Mouse (Mus musculus) intestine, embryonic 15.5 days (tissue): ENCODE results near the gene Hscb. TPM values are rescaled to one million over a fixed set of nuclear protein-coding genes. Genes with fewer than 3 reads are reported as not detected.
"Not testable (repeated sequence)": the region's sequence is repeated elsewhere in the genome, so short reads cannot be mapped to it uniquely, and the experiment has no call there.

Experiments
- ATAC-seq: fragments of 200-750 bp; cut with Nextera tagmentation; 2 replicates; pipeline ENCODE4 v1.8.0; 2017; ENCODE audit warnings: moderate TSS enrichment, moderate library complexity
- H3K27ac ChIP-seq: fragments of 300-500 bp; sonication (generic); 2 replicates; pipeline ENCODE4 v1.5.1; 2015; ENCODE audit warnings: mild to moderate bottlenecking, inconsistent platforms
- H3K27me3 ChIP-seq: fragments of 300-500 bp; sonication (generic); replicated peaks from 2 replicates; pipeline ENCODE4 v1.6.1; 2015; ENCODE audit warnings: inconsistent platforms
- H3K36me3 ChIP-seq: fragments of 300-500 bp; sonication (generic); 2 replicates; pipeline ENCODE4 v1.6.1; 2015; ENCODE audit warnings: inconsistent platforms
- H3K4me1 ChIP-seq: fragments of 300-500 bp; sonication (generic); replicated peaks from 2 replicates; pipeline ENCODE4 v1.6.1; 2015; ENCODE audit warnings: inconsistent platforms
- H3K4me2 ChIP-seq: fragments of 300-500 bp; sonication (generic); replicated peaks from 2 replicates; pipeline ENCODE4 v1.6.1; 2015; ENCODE audit warnings: mild to moderate bottlenecking, inconsistent platforms
- H3K4me3 ChIP-seq: fragments of 300-500 bp; sonication (generic); replicated peaks from 2 replicates; pipeline ENCODE4 v1.5.1; 2015; ENCODE audit warnings: inconsistent platforms
- H3K9ac ChIP-seq: fragments of 300-500 bp; sonication (generic); 2 replicates; pipeline ENCODE4 v1.6.1; 2015; ENCODE audit warnings: inconsistent platforms
- H3K9me3 ChIP-seq: fragments of 300-500 bp; sonication (generic); 2 replicates; pipeline ENCODE4 v1.6.1; 2016; ENCODE audit warnings: inconsistent platforms
- WGBS: fragments of 180-500 bp; shearing (Covaris S2); methylation state at CpG from one replicate; pipeline ENCODE4 v1.1.7; 2015; 5-methylcytosine and 5-hydroxymethylcytosine counted together
- polyA plus RNA-seq: library from polyadenylated mRNA; unstranded; fragments of >200 nt; fragmentation: Nextera tagmentation; extraction: Ambion mirVana; gene quantifications from 2 replicates; pipeline ENCODE4 v1.2.1, GENCODE M21; 2015

Gene Hscb
- polyA plus RNA-seq: 36.7 and 36.9 TPM in 2 replicates

DNA sequence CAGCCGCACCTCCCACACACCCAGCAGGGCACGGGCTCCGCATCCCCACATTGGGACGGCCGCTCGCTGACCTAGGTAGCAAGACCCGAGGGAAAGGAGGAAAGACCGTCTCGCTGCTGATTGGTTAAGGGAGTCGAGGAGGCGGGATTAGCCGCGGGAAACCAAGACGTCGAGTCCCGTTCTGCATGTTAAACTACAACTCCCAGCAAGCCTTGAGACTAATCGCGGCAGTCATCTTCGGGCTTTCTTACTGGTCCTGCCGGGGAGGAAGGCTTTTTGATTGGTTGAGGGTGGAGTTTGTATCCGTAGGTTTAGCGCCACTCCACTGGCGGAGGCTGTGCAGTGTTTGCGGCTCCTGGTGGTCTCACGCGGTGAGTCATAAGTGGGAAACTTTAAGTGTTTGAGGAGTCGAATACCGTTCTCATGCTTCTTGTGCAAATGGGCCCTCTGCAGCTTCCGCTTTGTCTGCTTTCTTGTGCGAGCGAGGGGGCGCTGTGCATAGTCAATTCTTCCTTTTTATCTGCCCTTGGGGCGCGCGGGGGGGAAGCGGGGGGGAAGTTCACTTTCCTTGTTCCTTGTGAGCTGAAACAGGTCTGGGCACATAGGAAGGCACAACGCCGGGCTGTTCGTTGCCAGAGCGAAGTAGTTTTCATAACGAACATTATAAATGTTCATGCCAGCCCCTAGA is at the start of gene Hscb, which contains the start of gene Chek2:
Hscb (minus strand) TSS at position 100 of the 688 bp plus-strand sequence.
Chek2 (plus strand) TSS at position 302 of the 688 bp plus-strand sequence.
- no peaks in the 10 kb centered on the region for H3K27me3 ChIP-seq

DNA sequence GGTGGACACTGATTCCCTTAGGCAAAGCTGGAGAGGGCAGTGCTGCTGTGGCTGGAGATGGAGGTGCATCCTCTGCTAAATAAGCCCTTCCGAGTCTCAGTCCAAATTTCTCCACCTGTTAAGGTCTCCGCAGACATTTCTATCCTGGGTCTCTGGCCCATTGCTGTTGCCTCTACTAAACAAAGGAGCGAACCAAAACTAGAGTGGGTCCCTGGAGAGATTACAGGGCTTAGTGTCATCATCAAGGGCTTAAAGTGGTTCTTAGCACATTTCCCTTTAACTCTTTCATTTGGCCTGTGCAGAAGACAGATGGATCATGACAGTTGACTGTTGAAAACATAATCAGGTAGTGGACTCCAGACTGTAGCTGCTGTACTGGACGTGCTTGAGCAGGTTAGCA is 49.0 kb upstream of the Hscb start:
- no peaks in the 10 kb centered on the region for H3K4me1 ChIP-seq
- 88% methylated on average over 4 of the region's 4 CpGs for WGBS
- H3K27me3 ChIP-seq: no peaks in the 10 kb centered on the region
- no peaks in the 10 kb centered on the region for H3K36me3 ChIP-seq
- no peak overlapping the region for H3K4me2 ChIP-seq
- ATAC-seq: no peak
- no peak overlapping the region for H3K9ac ChIP-seq
- no peak overlapping the region for H3K27ac ChIP-seq
- H3K9me3 ChIP-seq: no peaks in the 10 kb centered on the region
- H3K4me3 ChIP-seq: no peak overlapping the region

More for the DNA sequence above, at the start of gene Hscb, which contains the start of gene Chek2:
- H3K4me3 ChIP-seq: peak within 1 kb of the TSS; percentile 66
- H3K36me3 ChIP-seq: peaks cover 9% of the 10 kb centered on the region
- peaks cover 10% of the 10 kb centered on the region for H3K4me1 ChIP-seq
- H3K9ac ChIP-seq: peak within 1 kb of the TSS; percentile 70
- under 1% methylated on average over 41 of the region's 41 CpGs for WGBS
- peak within 1 kb of the TSS; percentile 87 for H3K4me2 ChIP-seq
- H3K27ac ChIP-seq: peak within 1 kb of the TSS; percentile 84
- H3K9me3 ChIP-seq: no peaks in the 10 kb centered on the region
- ATAC-seq: peak; percentile 97

DNA sequence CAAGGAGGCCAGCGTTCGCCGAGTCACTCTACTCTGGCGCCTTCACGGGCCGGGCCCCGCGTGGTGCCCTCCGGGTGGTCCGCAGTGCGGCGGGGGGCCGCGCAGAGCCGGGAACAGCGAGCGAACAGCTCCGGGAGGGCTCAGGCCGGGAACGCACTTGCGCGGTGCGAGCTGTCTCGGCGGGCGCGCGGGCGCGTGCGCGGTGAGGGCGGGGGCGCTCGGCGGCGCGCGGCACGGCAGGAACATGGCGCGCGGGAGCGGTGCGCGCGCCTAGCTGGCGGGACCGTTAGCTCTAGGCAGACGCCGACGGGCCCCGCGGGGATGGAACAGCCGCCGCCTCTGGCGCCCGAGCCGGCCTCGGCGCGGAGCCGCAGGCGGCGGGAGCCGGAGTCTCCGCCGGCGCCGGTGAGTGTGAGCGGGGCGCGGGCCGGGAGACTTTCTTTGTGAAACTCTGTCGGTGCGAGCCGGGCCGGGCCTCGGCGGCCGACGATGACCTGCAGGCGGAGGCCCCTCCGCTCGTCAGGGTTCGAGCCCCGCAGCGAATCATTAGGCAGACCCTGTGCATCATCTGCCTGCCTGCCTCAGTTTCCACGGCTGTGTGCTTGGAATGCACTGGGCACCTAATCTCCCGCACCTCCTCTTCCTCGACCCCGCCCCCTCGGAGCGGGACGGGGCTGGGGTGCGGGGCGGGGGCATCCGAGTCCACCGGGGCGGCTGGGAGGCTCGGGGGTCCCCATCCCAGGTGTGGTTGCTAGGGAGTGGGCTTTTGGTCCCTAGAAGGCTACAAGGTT is 40.2 kb upstream of the Hscb start, which contains the start of gene Ttc28:
Ttc28 (plus strand) TSS at position 220 of the 791 bp plus-strand sequence.
- Histone ChIP-seq H3K9ac (peak within 1 kb of the TSS; percentile 72), H3K36me3 (no peaks in the 10 kb centered on the region)
- 1% methylated on average over 94 of the region's 101 CpGs for WGBS

DNA sequence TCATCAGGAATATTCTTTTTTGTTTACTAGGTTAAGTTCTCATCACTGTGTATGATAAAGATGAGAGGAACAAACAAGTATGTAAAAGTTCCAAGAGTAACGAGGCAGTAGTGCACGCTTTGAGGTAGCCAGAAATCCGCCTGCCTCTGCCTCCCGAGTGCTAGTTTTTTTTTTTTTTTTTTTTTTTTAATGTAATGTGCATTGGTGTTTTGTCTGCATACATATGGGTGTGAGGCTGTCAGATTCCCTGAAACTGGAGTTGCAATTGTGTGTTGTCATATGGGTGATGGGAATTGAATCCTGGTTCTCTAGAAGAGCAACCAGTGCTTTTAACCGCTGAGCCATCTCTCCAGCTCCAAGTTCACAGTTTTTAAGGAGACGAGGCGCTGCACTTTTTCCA is 39.5 kb upstream of the Hscb start:
- Histone ChIP-seq H3K9ac (peak overlapping the region; percentile 72), H3K4me1 (peaks cover 10% of the 10 kb centered on the region; the same call in 1 of the 2 replicates), H3K27ac (0 out of 2 replicates have a peak overlapping the region, but pooled peaks have one; percentile 66), H3K4me3 (peak overlapping the region; percentile 79), H3K27me3 (no peaks in the 10 kb centered on the region), H3K4me2 (peak overlapping the region; percentile 89), H3K36me3 (no peaks in the 10 kb centered on the region), H3K9me3 (no peaks in the 10 kb centered on the region)
- ATAC-seq: peak; percentile 4; the same call in 1 of the 2 replicates
- 67% methylated on average over 7 of the region's 7 CpGs for WGBS

More for the DNA sequence above, 40.2 kb upstream of the Hscb start, which contains the start of gene Ttc28:
- Histone ChIP-seq H3K27me3 (no peaks in the 10 kb centered on the region), H3K4me3 (peak within 1 kb of the TSS; percentile 79), H3K4me2 (peak within 1 kb of the TSS; percentile 89), H3K9me3 (no peaks in the 10 kb centered on the region), H3K27ac (peak within 1 kb of the TSS; percentile 68), H3K4me1 (peaks cover 10% of the 10 kb centered on the region; the same call in 1 of the 2 replicates)
- peak; percentile 94 for ATAC-seq

DNA sequence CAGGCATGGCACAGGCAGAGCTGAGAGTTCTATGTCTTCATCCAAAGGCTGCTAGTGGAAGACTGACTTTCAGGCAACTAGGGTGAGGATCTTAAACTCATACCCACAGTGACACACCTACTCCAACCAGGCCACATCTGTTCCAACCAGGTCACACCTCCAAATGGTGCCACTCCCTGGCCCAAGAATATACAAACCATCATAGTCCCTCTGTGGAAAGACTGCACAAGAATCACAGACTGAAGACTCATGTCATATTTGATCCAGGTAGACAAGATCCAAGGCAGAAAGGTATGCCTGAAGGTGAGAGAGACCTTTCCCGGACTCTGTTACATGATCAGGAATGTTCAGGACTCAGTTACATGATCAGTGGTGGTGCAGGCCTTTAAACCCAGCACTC is 38.9 kb upstream of the Hscb start:
- H3K9me3 ChIP-seq, H3K4me3 ChIP-seq, H3K27ac ChIP-seq, H3K36me3 ChIP-seq, ATAC-seq, H3K27me3 ChIP-seq, H3K4me1 ChIP-seq, H3K9ac ChIP-seq, H3K4me2 ChIP-seq: not testable (repeated sequence)
- WGBS: 96% methylated on average over 1 of the region's 1 CpGs

DNA sequence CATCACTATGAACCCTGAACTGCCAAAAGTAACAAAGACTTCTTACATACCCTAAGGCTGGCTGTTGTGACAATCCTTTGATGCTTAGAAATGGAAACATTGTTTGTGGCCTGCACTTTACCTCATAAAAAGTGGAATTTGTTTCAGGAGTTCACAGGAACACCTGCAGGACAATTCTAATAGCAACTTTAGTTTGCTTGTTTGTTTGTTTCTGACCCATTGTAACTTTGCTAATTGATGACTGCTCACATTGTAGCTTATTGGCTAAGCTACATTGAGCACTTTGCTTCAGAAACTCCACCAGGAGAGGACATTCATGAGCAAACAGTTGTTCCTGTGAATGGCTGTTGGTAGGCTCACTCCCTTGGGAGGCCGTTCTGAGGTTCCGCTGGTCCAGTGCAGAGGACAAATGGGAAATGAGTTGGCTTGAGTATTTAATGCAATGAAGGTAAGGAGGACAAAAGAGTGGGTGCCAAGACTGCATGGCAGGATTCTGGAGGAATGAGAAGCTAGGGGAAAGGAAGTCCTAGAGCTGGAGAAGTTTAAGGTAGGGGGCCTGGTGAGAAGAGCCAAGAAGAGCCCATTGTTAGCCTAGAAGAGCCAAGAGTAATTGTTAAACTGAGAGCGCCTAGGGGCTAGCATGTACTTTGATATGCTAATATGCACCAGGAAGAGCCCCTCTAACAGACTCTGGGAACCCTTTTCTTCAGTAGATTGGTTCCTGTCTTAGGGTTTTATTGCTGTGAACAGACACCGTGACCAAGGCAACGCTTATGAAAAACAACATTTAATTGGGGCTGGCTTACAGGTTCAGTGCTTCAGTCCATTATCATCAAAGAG is 38.3 kb upstream of the Hscb start:
- H3K4me2 ChIP-seq: no peak overlapping the region
- no peaks in the 10 kb centered on the region for H3K36me3 ChIP-seq
- no peak for ATAC-seq
- no peak overlapping the region for H3K27ac ChIP-seq
- H3K9me3 ChIP-seq: no peaks in the 10 kb centered on the region
- no peak overlapping the region for H3K4me3 ChIP-seq
- no peak overlapping the region for H3K9ac ChIP-seq
- H3K27me3 ChIP-seq: no peaks in the 10 kb centered on the region
- 89% methylated on average over 5 of the region's 5 CpGs for WGBS
- H3K4me1 ChIP-seq: peaks cover 10% of the 10 kb centered on the region; the same call in 1 of the 2 replicates

- WGBS: 89% methylated on average over 1 of the region's 1 CpGs
- peak; percentile 9; the same call in 1 of the 2 replicates for ATAC-seq
- Histone ChIP-seq H3K4me3 (no peak overlapping the region), H3K27ac (no peak overlapping the region), H3K27me3 (no peaks in the 10 kb centered on the region), H3K4me2 (no peak overlapping the region), H3K4me1 (peaks cover 7% of the 10 kb centered on the region; the same call in 1 of the 2 replicates), H3K9me3 (no peaks in the 10 kb centered on the region), H3K36me3 (no peaks in the 10 kb centered on the region; the same call in 1 of the 2 replicates), H3K9ac (no peak overlapping the region)
Observed at GRCm38 (mm10) chr5:110875286-110875685, 35.7 kb upstream of the Hscb start.

DNA sequence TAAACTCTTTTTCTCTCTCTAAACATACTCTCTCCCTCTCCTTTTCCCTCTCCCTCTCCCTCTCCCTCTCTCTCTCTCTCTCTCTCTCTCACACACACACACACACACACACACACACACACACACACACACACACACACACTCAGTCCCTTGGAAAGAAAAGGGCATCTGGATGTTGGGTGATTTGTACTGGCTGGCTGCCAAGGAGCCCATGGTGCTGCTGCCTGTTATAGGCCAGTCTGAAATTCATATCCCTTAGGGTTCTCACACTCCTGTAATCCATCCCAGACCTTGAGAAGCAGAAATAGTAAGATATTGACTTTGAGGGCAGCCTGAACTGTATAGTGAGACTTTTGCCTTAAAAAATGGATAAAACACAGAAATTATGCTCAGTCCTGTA is 35.1 kb upstream of the Hscb start:
- no peak overlapping the region for H3K9ac ChIP-seq
- peaks cover 2% of the 10 kb centered on the region; the same call in 1 of the 2 replicates for H3K4me1 ChIP-seq
- no peaks in the 10 kb centered on the region for H3K9me3 ChIP-seq
- H3K4me2 ChIP-seq: no peak overlapping the region
- H3K36me3 ChIP-seq: no peaks in the 10 kb centered on the region; the same call in 1 of the 2 replicates
- no peak for ATAC-seq
- H3K27me3 ChIP-seq: no peaks in the 10 kb centered on the region
- no peak overlapping the region for H3K27ac ChIP-seq
- no peak overlapping the region for H3K4me3 ChIP-seq

DNA sequence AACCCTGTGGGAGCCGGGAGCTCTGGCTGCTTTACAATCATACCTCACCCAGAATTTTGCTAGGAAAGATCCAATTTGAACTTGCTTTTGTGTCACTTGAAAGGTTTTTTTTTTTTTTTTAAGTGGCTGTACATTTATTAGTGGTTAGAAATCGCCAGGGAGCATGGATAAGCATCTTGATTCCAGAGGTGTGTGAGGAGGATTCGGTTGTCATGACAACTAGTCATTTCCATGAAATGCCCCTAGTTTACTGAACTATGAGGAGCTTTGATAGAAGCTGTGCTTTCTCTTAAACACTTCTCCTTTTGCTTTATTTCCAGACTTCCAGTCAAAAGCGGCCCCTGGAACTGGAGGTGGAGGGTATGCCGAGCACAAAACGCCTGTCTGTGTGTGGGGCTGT is 33.6 kb upstream of the Hscb start:
- 89% methylated on average over 6 of the region's 6 CpGs for WGBS

DNA sequence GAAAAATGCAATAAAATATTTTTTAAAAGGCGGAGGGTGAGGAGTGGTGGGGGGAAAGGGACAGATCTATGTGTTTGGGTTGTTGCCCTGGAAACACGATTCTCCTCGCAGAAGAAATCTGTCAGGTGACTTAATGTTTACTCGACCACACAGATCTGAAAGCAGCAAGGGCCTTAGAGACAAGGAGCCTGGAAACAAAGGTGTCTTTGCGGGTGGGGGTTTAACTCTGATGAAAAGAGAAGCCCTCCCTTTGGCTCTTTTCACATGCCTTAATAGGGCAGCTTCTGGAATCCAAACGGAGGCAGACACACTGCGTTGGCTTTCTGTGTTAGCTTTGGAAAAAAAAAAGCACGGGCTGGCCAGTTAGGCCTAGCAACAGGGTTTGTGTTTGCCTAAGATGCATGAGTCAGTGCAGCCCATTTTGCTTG is 29.7 kb upstream of the Hscb start:
- Histone ChIP-seq H3K4me3 (no peak overlapping the region), H3K36me3 (no peaks in the 10 kb centered on the region; the same call in 1 of the 2 replicates), H3K27me3 (no peaks in the 10 kb centered on the region), H3K9ac (no peak overlapping the region), H3K27ac (no peak overlapping the region), H3K4me2 (no peak overlapping the region; the same call in 1 of the 2 replicates), H3K4me1 (peaks cover 7% of the 10 kb centered on the region), H3K9me3 (no peaks in the 10 kb centered on the region)
- 17% methylated on average over 8 of the region's 8 CpGs for WGBS
- ATAC-seq: peak; percentile 71

More for the DNA sequence above, 33.6 kb upstream of the Hscb start:
- no peak overlapping the region for H3K9ac ChIP-seq
- H3K9me3 ChIP-seq: no peaks in the 10 kb centered on the region
- no peak overlapping the region for H3K27ac ChIP-seq
- no peaks in the 10 kb centered on the region for H3K27me3 ChIP-seq
- peaks cover 7% of the 10 kb centered on the region for H3K4me1 ChIP-seq
- ATAC-seq: no peak
- H3K4me3 ChIP-seq: no peak overlapping the region
- H3K4me2 ChIP-seq: no peak overlapping the region
- H3K36me3 ChIP-seq: no peaks in the 10 kb centered on the region; the same call in 1 of the 2 replicates

DNA sequence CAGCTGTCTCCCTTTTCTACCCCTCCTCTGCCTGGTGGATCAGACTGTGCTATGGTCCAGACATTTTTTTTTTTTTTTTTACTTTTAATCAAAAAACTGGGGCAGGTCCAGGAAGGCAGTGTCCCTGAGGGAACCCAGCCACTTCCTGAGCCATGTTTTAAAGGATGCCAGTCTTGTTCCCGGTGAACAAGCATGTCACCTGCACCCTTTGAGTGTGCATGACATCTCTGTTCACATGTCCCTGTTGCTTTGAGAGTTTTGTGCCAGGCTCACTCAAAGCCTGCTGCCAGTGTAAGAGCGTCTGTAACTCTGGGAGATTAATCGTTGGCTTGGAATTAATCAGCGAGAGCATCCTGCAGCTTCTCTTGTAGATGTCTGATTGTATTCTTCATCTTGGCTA is 28.9 kb upstream of the Hscb start:
- Histone ChIP-seq H3K4me2 (no peak overlapping the region), H3K4me1 (peaks cover 7% of the 10 kb centered on the region), H3K4me3 (no peak overlapping the region), H3K27me3 (no peaks in the 10 kb centered on the region), H3K9ac (no peak overlapping the region), H3K27ac (peak overlapping the region; percentile 48; the same call in 1 of the 2 replicates), H3K9me3 (no peaks in the 10 kb centered on the region), H3K36me3 (no peaks in the 10 kb centered on the region; the same call in 1 of the 2 replicates)
- 52% methylated on average over 4 of the region's 4 CpGs for WGBS
- no peak for ATAC-seq
